Mouse (Mus musculus): ENCODE results near the gene Grb2. TPM values are rescaled to one million over a fixed set of nuclear protein-coding genes. Genes with fewer than 3 reads are reported as not detected.

The Grb2 gene
- polyA plus RNA-seq, 1 experiment from 2014 or later: 113 TPM

DNA sequence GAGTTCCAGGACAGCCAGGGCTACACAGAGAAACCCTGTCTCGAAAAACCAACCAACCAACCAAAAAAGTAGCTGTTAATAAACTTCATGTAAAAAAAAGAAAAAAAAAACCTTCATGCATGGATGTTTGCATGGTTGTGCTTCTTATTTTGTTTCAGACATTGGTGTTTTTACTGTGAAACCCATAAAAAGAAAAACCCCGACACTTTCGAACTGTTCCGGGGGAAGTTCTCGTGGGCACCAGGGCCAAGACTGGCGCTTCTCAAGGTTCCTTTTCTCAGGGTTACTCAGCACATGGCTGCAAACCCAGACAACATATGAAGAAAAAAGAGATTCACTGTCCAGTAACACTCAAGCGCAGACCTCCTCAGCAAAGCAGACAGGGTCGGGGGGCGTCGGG lies 75.5 kb downstream of the Grb2 start:
- no peaks in the 10 kb centered on the region for H3K36me3 ChIP-seq (ENCODE audit: control insufficient read depth, insufficient read depth, low read length)
- no peak overlapping the region for H3K27ac ChIP-seq (ENCODE audit: low read depth, low read length)
- H3K4me3 ChIP-seq (ENCODE audit: low read depth, low read length): no peak overlapping the region
- H3K27me3 ChIP-seq (replicated peaks; ENCODE audit: control insufficient read depth, insufficient read depth, low read length): no peaks in the 10 kb centered on the region
- H3K4me2 ChIP-seq (ENCODE audit: low read length): no peak overlapping the region
- no peaks in the 10 kb centered on the region; the same call in 1 of the 2 replicates for H3K4me1 ChIP-seq (ENCODE audit: control insufficient read depth, insufficient read depth, low read length)
- H3K9me3 ChIP-seq (replicated peaks; ENCODE audit: control insufficient read depth, low read length): no peaks in the 10 kb centered on the region
- WGBS: 87% methylated on average over 10 of the region's 10 CpGs
- ATAC-seq (no peak), DNase-seq (ENCODE audit: low spot score) (no peak)
- no peak overlapping the region for H3K9ac ChIP-seq (ENCODE audit: low read length)

DNA sequence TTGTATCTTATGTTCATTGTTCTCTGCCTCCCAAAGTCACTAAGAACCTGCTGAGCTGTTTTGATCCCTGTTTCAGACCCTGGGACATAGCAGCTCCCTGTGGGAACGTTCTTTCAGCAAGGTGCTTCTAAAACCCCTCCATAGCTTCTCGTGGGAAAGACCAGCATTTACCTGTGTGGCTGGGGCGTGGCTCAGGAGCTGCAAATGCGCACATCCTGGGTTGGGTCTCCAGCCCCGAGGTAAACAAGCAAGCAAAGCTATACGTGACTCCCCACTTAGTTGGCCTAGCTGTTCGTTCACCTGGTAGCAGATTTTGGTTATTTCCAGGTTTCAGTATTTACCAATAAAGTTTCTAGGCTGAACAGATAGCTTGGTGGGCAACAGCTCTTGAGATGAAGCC lies 76.2 kb downstream of the Grb2 start:
- Histone ChIP-seq H3K4me2 (ENCODE audit: low read length) (no peak overlapping the region), H3K4me3 (ENCODE audit: low read depth, low read length) (no peak overlapping the region), H3K9ac (ENCODE audit: low read length) (no peak overlapping the region), H3K27me3 (replicated peaks; ENCODE audit: control insufficient read depth, insufficient read depth, low read length) (no peaks in the 10 kb centered on the region), H3K4me1 (ENCODE audit: control insufficient read depth, insufficient read depth, low read length) (no peaks in the 10 kb centered on the region; the same call in 1 of the 2 replicates), H3K27ac (ENCODE audit: low read depth, low read length) (no peak overlapping the region), H3K9me3 (replicated peaks; ENCODE audit: control insufficient read depth, low read length) (no peaks in the 10 kb centered on the region), H3K36me3 (ENCODE audit: control insufficient read depth, insufficient read depth, low read length) (no peaks in the 10 kb centered on the region)
- ATAC-seq (no peak), DNase-seq (ENCODE audit: low spot score) (no peak)
- WGBS: 74% methylated on average over 7 of the region's 7 CpGs

DNA sequence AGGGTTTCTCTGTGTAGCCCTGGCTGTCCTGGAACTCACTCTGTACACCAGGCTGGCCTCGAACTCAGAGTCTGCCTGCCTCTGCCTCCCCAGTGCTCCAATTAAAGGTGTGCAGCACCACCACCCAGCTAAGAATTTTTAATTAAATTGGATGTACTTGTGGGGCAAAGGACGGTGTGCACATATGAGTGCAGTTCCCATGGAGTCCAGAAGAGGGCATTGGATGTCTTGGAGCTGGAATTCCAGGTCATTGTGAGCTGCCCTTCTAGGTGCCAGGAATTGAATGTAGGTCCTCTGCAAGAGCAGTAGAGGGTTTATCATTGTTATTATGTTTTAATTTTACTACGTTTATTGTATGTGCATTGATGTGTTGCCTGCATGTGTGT lies 76.9 kb downstream of the Grb2 start:
- DNase-seq (ENCODE audit: low spot score): peak; percentile 47
- Histone ChIP-seq H3K4me1 (ENCODE audit: control insufficient read depth, insufficient read depth, low read length) (peaks cover 4% of the 10 kb centered on the region; the same call in 1 of the 2 replicates), H3K27me3 (replicated peaks; ENCODE audit: control insufficient read depth, insufficient read depth, low read length) (no peaks in the 10 kb centered on the region), H3K27ac (ENCODE audit: low read depth, low read length) (no peak overlapping the region), H3K4me3 (ENCODE audit: low read depth, low read length) (no peak overlapping the region), H3K36me3 (ENCODE audit: control insufficient read depth, insufficient read depth, low read length) (no peaks in the 10 kb centered on the region), H3K9me3 (replicated peaks; ENCODE audit: control insufficient read depth, low read length) (no peaks in the 10 kb centered on the region), H3K9ac (ENCODE audit: low read length) (no peak overlapping the region), H3K4me2 (ENCODE audit: low read length) (no peak overlapping the region)
- 14% methylated on average over 3 of the region's 3 CpGs for whole genome bisulfite sequencing
- ATAC-seq: no peak

DNA sequence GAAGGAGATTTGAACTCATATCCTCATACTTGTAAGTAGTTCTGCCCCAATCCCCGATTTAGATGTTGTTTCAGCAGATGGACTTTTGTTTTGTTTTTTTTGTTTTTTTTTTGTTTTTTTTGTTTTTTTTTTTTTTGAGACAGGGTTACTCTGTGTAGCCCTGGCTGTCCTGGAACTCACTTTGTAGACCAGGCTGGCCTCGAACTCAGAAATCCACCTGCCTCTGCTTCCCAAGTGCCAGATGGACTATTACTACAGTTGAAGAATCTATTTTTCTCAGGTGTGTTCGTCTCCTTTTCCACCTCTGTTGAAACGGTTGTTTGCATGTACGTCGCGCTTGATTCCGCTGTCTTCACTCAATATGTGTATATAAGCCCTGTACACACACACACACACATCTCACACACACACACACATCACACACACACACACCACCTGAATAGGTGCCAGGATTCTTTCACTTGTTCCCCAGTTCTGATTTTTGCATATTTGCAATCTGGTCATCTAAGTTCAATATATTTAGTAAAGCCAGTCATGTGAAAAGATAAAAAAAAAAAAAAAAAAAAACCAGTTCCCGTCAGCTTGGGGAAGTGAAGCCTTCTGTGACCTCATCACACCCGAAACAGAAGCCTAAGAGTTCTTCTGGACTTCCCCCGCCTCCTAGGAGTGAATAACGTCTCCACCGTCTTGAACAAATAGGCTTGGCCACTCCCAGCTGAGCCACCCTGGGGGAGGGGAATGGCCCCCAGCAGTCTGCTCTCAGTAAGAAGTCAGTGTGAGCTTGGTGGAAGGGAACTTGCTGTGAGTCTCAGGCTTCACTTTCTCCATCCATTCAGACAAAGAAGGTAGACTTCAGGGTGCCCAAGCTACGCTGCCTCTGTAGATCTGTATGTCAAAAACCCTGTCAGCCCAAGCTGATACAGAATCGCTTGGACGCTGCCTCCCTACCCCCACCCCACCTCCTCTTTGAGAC lies 77.6 kb downstream of the Grb2 start:
- Histone ChIP-seq H3K4me2 (ENCODE audit: low read length) (no peak overlapping the region), H3K9ac (ENCODE audit: low read length) (no peak overlapping the region), H3K27ac (ENCODE audit: low read depth, low read length) (no peak overlapping the region), H3K9me3 (replicated peaks; ENCODE audit: control insufficient read depth, low read length) (no peaks in the 10 kb centered on the region), H3K4me3 (ENCODE audit: low read depth, low read length) (no peak overlapping the region), H3K36me3 (ENCODE audit: control insufficient read depth, insufficient read depth, low read length) (no peaks in the 10 kb centered on the region), H3K27me3 (replicated peaks; ENCODE audit: control insufficient read depth, insufficient read depth, low read length) (no peaks in the 10 kb centered on the region), H3K4me1 (ENCODE audit: control insufficient read depth, insufficient read depth, low read length) (peaks cover 4% of the 10 kb centered on the region; the same call in 1 of the 2 replicates)
- WGBS: 51% methylated on average over 16 of the region's 16 CpGs
- ATAC-seq (no peak), DNase-seq (ENCODE audit: low spot score) (no peak)

DNA sequence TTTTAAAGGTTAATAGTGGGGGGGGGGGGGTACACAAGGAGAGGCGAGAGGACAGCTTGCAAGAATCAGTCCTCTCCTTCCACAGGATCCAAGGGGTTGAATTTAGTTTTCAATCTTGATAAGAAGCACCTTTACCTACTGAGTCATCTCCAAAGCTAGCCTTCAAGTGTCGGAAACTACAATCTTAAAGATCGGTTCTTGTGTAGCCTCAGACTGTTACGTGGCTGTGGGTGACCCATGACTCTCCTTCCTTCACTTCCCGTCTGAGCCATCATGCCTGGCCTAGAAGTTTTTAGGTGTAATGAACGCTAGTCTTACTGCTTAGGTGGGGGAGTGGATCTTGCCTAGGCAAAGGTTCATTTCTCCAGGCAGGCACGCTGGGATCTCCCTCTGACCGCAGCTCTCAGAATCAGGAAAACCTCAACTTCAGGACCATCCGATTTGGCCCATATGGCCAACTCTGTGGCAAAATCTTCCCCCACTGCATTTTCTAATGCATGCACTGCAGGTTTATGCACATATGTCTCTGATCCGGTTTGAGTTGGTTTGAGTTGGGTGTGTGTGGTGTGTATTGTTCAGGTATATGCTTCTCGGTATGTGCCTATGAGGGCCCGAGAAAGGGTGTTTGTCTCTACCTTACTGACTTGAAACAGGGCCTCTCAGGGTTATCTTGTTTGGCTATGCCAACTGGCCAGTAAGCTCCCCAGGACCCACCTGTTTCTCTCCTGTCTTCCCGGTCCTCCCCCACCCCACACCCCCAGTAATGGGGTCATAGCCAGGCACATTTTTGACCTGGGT lies 78.5 kb downstream of the Grb2 start:
- peaks cover 4% of the 10 kb centered on the region; the same call in 1 of the 2 replicates for H3K4me1 ChIP-seq (ENCODE audit: control insufficient read depth, insufficient read depth, low read length)
- no peak for ATAC-seq

DNA sequence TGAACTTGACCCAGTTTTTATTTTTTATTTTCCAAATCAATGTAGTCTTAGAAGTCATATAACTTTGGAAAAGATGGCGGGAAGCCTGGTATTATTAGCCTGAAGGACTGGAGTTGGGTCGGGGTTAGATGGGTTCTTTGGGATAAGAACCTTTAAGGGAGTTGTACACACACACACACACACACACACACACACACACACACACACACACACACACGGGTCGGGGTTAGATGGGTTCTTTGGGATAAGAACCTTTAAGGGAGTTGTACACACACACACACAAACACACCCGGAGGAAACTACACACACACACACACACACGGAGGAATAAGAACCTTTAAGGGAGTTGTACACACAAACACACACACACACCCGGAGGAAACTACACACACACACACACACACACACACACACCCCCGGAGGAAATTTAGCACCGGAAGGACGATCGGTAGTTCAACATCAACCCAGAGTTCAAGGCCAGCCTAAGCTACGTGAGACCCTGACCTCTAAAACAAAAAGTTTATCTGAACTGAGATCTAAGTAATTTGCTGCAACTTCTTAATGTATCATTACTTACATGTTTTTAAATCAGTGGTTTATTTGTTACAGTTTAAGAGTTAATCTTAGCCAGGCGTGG lies 79.8 kb downstream of the Grb2 start:
- Histone ChIP-seq H3K9me3 (replicated peaks; ENCODE audit: control insufficient read depth, low read length) (no peaks in the 10 kb centered on the region), H3K4me3 (ENCODE audit: low read depth, low read length) (peak overlapping the region; percentile 68), H3K4me1 (ENCODE audit: control insufficient read depth, insufficient read depth, low read length) (peaks cover 4% of the 10 kb centered on the region; the same call in 1 of the 2 replicates), H3K27ac (ENCODE audit: low read depth, low read length) (no peak overlapping the region; the same call in 1 of the 2 replicates), H3K27me3 (replicated peaks; ENCODE audit: control insufficient read depth, insufficient read depth, low read length) (no peaks in the 10 kb centered on the region), H3K36me3 (ENCODE audit: control insufficient read depth, insufficient read depth, low read length) (0 out of 2 replicates have a peak, but pooled peaks cover under 1% of the 10 kb centered on the region), H3K4me2 (ENCODE audit: low read length) (peak overlapping the region; percentile 89), H3K9ac (ENCODE audit: low read length) (peak overlapping the region; percentile 48; the same call in 1 of the 2 replicates)
- DNase-seq (ENCODE audit: low spot score) (no peak), ATAC-seq (no peak; the same call in none of the 2 replicates)
- 59% methylated on average over 13 of the region's 13 CpGs for WGBS

More for the DNA sequence above, 78.5 kb downstream of the Grb2 start:
- Histone ChIP-seq H3K4me2 (ENCODE audit: low read length) (no peak overlapping the region), H3K36me3 (ENCODE audit: control insufficient read depth, insufficient read depth, low read length) (no peaks in the 10 kb centered on the region), H3K27ac (ENCODE audit: low read depth, low read length) (no peak overlapping the region), H3K9me3 (replicated peaks; ENCODE audit: control insufficient read depth, low read length) (no peaks in the 10 kb centered on the region), H3K27me3 (replicated peaks; ENCODE audit: control insufficient read depth, insufficient read depth, low read length) (no peaks in the 10 kb centered on the region), H3K4me3 (ENCODE audit: low read depth, low read length) (no peak overlapping the region), H3K9ac (ENCODE audit: low read length) (no peak overlapping the region)
- DNase-seq (ENCODE audit: low spot score): no peak
- 88% methylated on average over 13 of the region's 13 CpGs for WGBS

DNA sequence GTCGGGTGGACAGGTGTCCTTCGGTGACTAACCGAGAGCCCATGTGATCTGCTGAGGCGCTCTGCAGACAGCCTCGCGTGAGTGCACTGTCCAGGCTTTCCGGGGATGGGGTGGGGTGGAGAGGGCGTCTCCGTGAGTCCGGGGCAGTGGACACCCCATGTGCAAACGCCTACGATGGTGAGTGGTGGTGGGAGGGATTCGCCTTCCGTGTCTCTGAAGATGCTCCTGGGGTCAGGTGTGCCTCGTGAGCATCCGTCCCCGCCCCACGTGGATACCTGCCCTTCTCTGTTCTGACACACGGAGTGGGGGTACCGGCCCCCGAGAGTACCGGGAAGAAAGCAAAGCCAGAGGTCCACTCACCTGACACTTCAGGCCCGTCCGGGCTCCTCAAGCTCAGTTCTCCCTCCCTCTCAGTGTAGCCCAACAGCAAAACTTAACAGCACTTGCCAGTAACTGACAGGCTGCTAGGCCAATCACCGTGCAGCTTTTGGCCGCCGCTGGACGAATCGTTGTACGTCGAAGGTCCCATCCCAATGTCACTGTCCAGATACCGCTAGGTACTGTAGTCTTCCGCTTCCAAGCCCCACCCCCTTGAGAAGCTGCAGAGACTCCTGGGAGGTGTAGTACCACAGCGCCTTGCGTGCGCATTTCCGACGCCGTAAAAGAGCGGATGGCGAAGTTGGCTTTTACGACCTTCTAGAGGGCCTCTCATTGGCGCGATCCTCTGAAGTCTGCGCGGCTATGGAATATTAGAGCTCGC lies 80.5 kb downstream of the Grb2 start, which contains the start of gene Slc25a19:
Gene Slc25a19 (minus strand): TSS at position 591 of the 760 bp plus-strand sequence.
- H3K27me3 ChIP-seq (replicated peaks; ENCODE audit: control insufficient read depth, insufficient read depth, low read length): no peaks in the 10 kb centered on the region
- H3K4me2 ChIP-seq (ENCODE audit: low read length): peak within 1 kb of the TSS; percentile 89
- H3K27ac ChIP-seq (ENCODE audit: low read depth, low read length): peak within 1 kb of the TSS; percentile 21; the same call in 1 of the 2 replicates
- H3K9me3 ChIP-seq (replicated peaks; ENCODE audit: control insufficient read depth, low read length): no peaks in the 10 kb centered on the region
- DNase-seq (ENCODE audit: low spot score) (peak; percentile 100), ATAC-seq (peak; percentile 99)
- H3K4me3 ChIP-seq (ENCODE audit: low read depth, low read length): peak within 1 kb of the TSS; percentile 68
- peaks cover 7% of the 10 kb centered on the region for H3K36me3 ChIP-seq (ENCODE audit: control insufficient read depth, insufficient read depth, low read length)
- H3K4me1 ChIP-seq (ENCODE audit: control insufficient read depth, insufficient read depth, low read length): peaks cover 4% of the 10 kb centered on the region; the same call in 1 of the 2 replicates
- under 1% methylated on average over 47 of the region's 47 CpGs for WGBS
- peak within 1 kb of the TSS; percentile 74 for H3K9ac ChIP-seq (ENCODE audit: low read length)

Data from forebrain, embryonic 14.5 days (tissue).